Mouse (Mus musculus): Measurements from ENCODE around the gene Itk. TPM values are rescaled to one million over a fixed set of nuclear protein-coding genes. Genes with fewer than 3 reads are reported as not detected.

The Itk gene
- polyA plus RNA-seq, 1 experiment, result 1.1 TPM

GRCm38 (mm10) chr11:46380097-46380675 lies 9.1 kb downstream of the Itk start:
- Histone ChIP-seq H3K36me3 (ENCODE audit: control insufficient read depth, insufficient read depth, low read length) (no peaks in the 10 kb centered on the region), H3K4me3 (ENCODE audit: low read depth, low read length) (no peak overlapping the region), H3K27ac (ENCODE audit: insufficient read depth, low read depth, low read length) (no peak overlapping the region), H3K27me3 (ENCODE audit: control insufficient read depth, insufficient read depth, low read length) (no peaks in the 10 kb centered on the region), H3K4me1 (ENCODE audit: control insufficient read depth, insufficient read depth, insufficient read length, low read length) (no peaks in the 10 kb centered on the region)
- WGBS, result 65% methylated on average over 7 of the region's 7 CpGs
- TF ChIP-seq CTCF (IDR thresholded peaks at IDR 0.05; ENCODE audit: extremely low read depth, insufficient read length, insufficient replicate concordance, low read depth, low read length), result no peak
- TF ChIP-seq POLR2A (IDR thresholded peaks at IDR 0.05; ENCODE audit: low read depth, low read length), result no peak

GRCm38 (mm10) chr11:46377819-46378782 lies 11.2 kb downstream of the Itk start:
- Histone ChIP-seq H3K27ac (ENCODE audit: insufficient read depth, low read depth, low read length) (no peak overlapping the region), H3K4me3 (ENCODE audit: low read depth, low read length) (no peak overlapping the region), H3K4me1 (ENCODE audit: control insufficient read depth, insufficient read depth, insufficient read length, low read length) (no peaks in the 10 kb centered on the region), H3K36me3 (ENCODE audit: control insufficient read depth, insufficient read depth, low read length) (no peaks in the 10 kb centered on the region), H3K27me3 (ENCODE audit: control insufficient read depth, insufficient read depth, low read length) (no peaks in the 10 kb centered on the region)
- no peak for TF ChIP-seq POLR2A (IDR thresholded peaks at IDR 0.05; ENCODE audit: low read depth, low read length)
- TF ChIP-seq CTCF (IDR thresholded peaks at IDR 0.05; ENCODE audit: extremely low read depth, insufficient read length, insufficient replicate concordance, low read depth, low read length), result no peak
- 84% methylated on average over 8 of the region's 8 CpGs for WGBS

GRCm38 (mm10) chr11:46377316-46377715 lies 12.0 kb downstream of the Itk start:
- H3K27me3 ChIP-seq (ENCODE audit: control insufficient read depth, insufficient read depth, low read length), result no peaks in the 10 kb centered on the region
- 83% methylated on average over 1 of the region's 1 CpGs for WGBS
- H3K4me1 ChIP-seq (ENCODE audit: control insufficient read depth, insufficient read depth, insufficient read length, low read length), result no peaks in the 10 kb centered on the region
- no peak overlapping the region for H3K27ac ChIP-seq (ENCODE audit: insufficient read depth, low read depth, low read length)
- H3K36me3 ChIP-seq (ENCODE audit: control insufficient read depth, insufficient read depth, low read length), result no peaks in the 10 kb centered on the region
- TF ChIP-seq POLR2A (IDR thresholded peaks at IDR 0.05; ENCODE audit: low read depth, low read length) (no peak), CTCF (IDR thresholded peaks at IDR 0.05; ENCODE audit: extremely low read depth, insufficient read length, insufficient replicate concordance, low read depth, low read length) (no peak)
- H3K4me3 ChIP-seq (ENCODE audit: low read depth, low read length), result no peak overlapping the region

- no peak overlapping the region for H3K27ac ChIP-seq (ENCODE audit: insufficient read depth, low read depth, low read length)
- WGBS, result 70% methylated on average over 8 of the region's 8 CpGs
Observed at GRCm38 (mm10) chr11:46375015-46375414, 14.3 kb downstream of the Itk start.

GRCm38 (mm10) chr11:46373071-46374030 lies 16.0 kb downstream of the Itk start:
- WGBS, result 67% methylated on average over 13 of the region's 13 CpGs
- H3K27ac ChIP-seq (ENCODE audit: insufficient read depth, low read depth, low read length), result peak overlapping the region; percentile 92
- no peaks in the 10 kb centered on the region for H3K36me3 ChIP-seq (ENCODE audit: control insufficient read depth, insufficient read depth, low read length)
- no peaks in the 10 kb centered on the region for H3K4me1 ChIP-seq (ENCODE audit: control insufficient read depth, insufficient read depth, insufficient read length, low read length)
- TF ChIP-seq POLR2A (IDR thresholded peaks at IDR 0.05; ENCODE audit: low read depth, low read length), result no peak
- TF ChIP-seq CTCF (IDR thresholded peaks at IDR 0.05; ENCODE audit: extremely low read depth, insufficient read length, insufficient replicate concordance, low read depth, low read length), result no peak
- no peak overlapping the region for H3K4me3 ChIP-seq (ENCODE audit: low read depth, low read length)
- no peaks in the 10 kb centered on the region for H3K27me3 ChIP-seq (ENCODE audit: control insufficient read depth, insufficient read depth, low read length)

More at GRCm38 (mm10) chr11:46375015-46375414, 14.3 kb downstream of the Itk start:
- no peak for TF ChIP-seq CTCF (IDR thresholded peaks at IDR 0.05; ENCODE audit: extremely low read depth, insufficient read length, insufficient replicate concordance, low read depth, low read length)
- TF ChIP-seq POLR2A (IDR thresholded peaks at IDR 0.05; ENCODE audit: low read depth, low read length), result no peak
- H3K4me3 ChIP-seq (ENCODE audit: low read depth, low read length), result no peak overlapping the region
- no peaks in the 10 kb centered on the region for H3K36me3 ChIP-seq (ENCODE audit: control insufficient read depth, insufficient read depth, low read length)
- H3K4me1 ChIP-seq (ENCODE audit: control insufficient read depth, insufficient read depth, insufficient read length, low read length), result no peaks in the 10 kb centered on the region
- no peaks in the 10 kb centered on the region for H3K27me3 ChIP-seq (ENCODE audit: control insufficient read depth, insufficient read depth, low read length)

GRCm38 (mm10) chr11:46372331-46372953 lies 16.9 kb downstream of the Itk start:
- Histone ChIP-seq H3K36me3 (ENCODE audit: control insufficient read depth, insufficient read depth, low read length) (no peaks in the 10 kb centered on the region), H3K27me3 (ENCODE audit: control insufficient read depth, insufficient read depth, low read length) (no peaks in the 10 kb centered on the region), H3K27ac (ENCODE audit: insufficient read depth, low read depth, low read length) (peak overlapping the region; percentile 92), H3K4me3 (ENCODE audit: low read depth, low read length) (no peak overlapping the region), H3K4me1 (ENCODE audit: control insufficient read depth, insufficient read depth, insufficient read length, low read length) (no peaks in the 10 kb centered on the region)
- TF ChIP-seq CTCF (IDR thresholded peaks at IDR 0.05; ENCODE audit: extremely low read depth, insufficient read length, insufficient replicate concordance, low read depth, low read length) (no peak), POLR2A (IDR thresholded peaks at IDR 0.05; ENCODE audit: low read depth, low read length) (no peak)
- WGBS, result 69% methylated on average over 8 of the region's 8 CpGs
